Mouse (Mus musculus): ENCODE results near the gene Yif1a.

GRCm38 (mm10) chr19:5057876-5058775 lies 30.2 kb upstream of the Yif1a start:
- TF ChIP-seq EP300 (optimal IDR thresholded peaks at IDR 0.05) = no peak
- no peak for TF ChIP-seq CTCF (IDR thresholded peaks at IDR 0.05; ENCODE audit: low read depth)
